Mouse (Mus musculus): ENCODE data around the gene Fhad1. TPM values are rescaled to one million over a fixed set of nuclear protein-coding genes. Genes with fewer than 3 reads are reported as not detected.

The Fhad1 gene
- polyA plus RNA-seq, 1 experiment from 2014 or later: 5.9 TPM

DNA sequence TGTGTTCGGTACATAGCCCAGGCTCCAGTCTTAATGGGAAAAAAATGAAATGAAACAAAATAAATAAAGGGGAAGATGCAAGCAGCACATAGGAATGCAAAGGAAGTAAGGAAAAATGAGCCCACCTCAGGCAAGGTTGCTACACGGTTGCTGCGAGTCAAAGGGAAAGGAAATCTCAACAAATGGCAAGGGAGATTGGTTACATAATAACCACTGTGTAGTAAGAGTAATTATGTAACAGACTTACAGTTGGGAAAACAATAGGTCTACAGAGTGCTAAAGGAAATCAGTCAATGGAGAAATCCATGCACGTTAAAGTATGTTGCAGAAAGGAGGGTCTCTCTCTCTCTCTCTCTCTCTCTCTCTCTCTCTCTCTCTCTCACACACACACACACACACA is 55.3 kb downstream of the Fhad1 start:
- ATAC-seq (ENCODE audit: low FRiP score): no peak

DNA sequence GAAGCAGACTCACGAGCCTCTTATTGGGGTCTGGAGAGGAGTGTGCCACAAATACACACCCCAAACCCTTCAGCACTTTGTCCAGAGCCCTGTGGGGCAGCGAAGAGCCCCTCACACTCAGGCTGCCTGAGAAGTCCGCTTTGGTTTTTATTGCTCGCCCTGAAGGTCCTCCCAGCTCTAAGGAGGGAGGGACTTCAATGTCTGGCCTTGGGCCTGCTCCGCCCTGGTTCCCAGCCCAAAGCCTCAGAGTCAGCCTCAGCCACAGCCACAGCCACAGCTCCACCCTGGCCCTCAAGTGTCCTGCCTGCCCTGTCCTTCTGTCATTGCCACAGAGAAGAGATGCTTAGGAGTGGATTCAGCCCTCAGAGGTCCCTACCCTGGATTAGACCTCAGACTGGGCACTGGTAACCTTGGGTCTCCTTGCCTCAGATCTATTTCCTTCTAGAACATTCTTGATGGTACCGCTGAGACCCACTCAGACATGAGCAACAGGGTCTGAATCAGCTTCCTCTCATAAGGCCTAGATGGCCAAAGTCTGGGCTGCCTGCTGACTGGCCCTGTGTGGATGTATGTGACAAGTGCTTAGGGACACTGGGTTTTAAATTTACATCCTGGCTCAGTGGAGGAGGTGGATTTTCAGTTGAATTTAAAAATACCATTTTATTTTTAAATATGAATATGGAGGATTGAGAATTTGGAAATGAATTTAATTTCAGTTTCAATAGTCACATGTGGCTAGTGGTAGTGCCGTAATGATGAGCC is 56.1 kb downstream of the Fhad1 start:
- Histone ChIP-seq H3K9ac (no peak overlapping the region), H3K9me3 (peaks cover 4% of the 10 kb centered on the region; the same call in 1 of the 2 replicates)
- WGBS: 55% methylated on average over 7 of the region's 7 CpGs

More for the DNA sequence above, 55.3 kb downstream of the Fhad1 start:
- H3K36me3 ChIP-seq: no peaks in the 10 kb centered on the region
- H3K9ac ChIP-seq: no peak overlapping the region
- H3K4me1 ChIP-seq (replicated peaks): peaks cover 19% of the 10 kb centered on the region
- H3K4me3 ChIP-seq: no peak overlapping the region
- H3K9me3 ChIP-seq: peaks cover 4% of the 10 kb centered on the region; the same call in 1 of the 2 replicates
- WGBS: 80% methylated on average over 4 of the region's 4 CpGs
- no peaks in the 10 kb centered on the region for H3K27me3 ChIP-seq
- no peak overlapping the region for H3K27ac ChIP-seq
- no peak overlapping the region for H3K4me2 ChIP-seq

DNA sequence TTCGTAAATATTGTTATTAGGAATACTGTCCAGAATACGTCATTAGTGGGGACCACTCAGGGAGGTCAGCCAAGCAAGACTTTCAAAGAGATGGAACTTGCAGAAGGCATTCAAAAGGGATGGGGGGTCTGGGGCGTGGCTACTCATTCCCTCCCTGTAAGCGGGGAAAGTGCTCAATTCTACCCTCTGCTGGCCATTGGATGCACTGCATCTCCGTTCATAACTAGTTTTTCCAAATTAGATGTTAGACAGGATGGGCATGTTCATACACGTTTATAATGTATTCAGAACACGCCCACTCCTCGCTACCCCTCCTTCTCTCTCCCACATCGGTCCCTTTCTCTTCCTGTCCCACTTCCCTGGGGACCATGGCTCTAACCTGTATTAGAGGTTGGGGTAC is 56.7 kb downstream of the Fhad1 start:
- Histone ChIP-seq H3K4me3 (no peak overlapping the region), H3K27me3 (no peaks in the 10 kb centered on the region), H3K27ac (no peak overlapping the region), H3K4me1 (replicated peaks) (peaks cover 19% of the 10 kb centered on the region), H3K4me2 (0 out of 2 replicates have a peak overlapping the region, but pooled peaks have one; percentile 8), H3K9ac (no peak overlapping the region), H3K9me3 (peaks cover 4% of the 10 kb centered on the region; the same call in 1 of the 2 replicates), H3K36me3 (no peaks in the 10 kb centered on the region)
- ATAC-seq (ENCODE audit: low FRiP score): peak; percentile 57
- WGBS: 4% methylated on average over 9 of the region's 9 CpGs

More for the DNA sequence above, 56.1 kb downstream of the Fhad1 start:
- H3K4me3 ChIP-seq: no peak overlapping the region
- H3K4me2 ChIP-seq: 0 out of 2 replicates have a peak overlapping the region, but pooled peaks have one; percentile 8
- H3K36me3 ChIP-seq: no peaks in the 10 kb centered on the region
- H3K4me1 ChIP-seq (replicated peaks): peaks cover 18% of the 10 kb centered on the region
- peak; percentile 30; the same call in 1 of the 2 replicates for ATAC-seq (ENCODE audit: low FRiP score)
- H3K27ac ChIP-seq: no peak overlapping the region
- no peaks in the 10 kb centered on the region for H3K27me3 ChIP-seq

DNA sequence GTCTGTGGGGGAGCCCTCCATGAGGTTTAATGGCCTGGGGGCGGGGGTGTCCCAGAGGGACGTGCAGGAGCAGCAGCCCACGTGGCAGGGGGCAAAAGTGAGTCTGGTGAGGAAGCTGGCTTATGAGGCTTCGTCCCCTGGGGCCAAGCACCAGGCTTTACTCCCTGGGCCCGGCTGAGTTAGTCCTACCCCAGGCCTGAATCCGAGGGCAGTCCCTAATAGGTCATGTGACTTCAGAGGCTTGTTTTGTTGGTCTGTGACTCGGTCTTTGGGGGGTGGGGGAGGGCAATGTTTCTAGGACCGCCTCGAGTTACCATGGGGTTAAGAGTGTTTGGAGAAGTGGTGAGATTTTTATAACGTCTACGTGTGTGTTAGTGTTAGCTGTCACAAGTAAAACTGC is 57.1 kb downstream of the Fhad1 start:
- H3K4me3 ChIP-seq: no peak overlapping the region
- no peaks in the 10 kb centered on the region for H3K27me3 ChIP-seq
- H3K4me1 ChIP-seq (replicated peaks): peaks cover 19% of the 10 kb centered on the region
- no peak overlapping the region for H3K27ac ChIP-seq
- peak; percentile 49 for ATAC-seq (ENCODE audit: low FRiP score)
- WGBS: 37% methylated on average over 11 of the region's 11 CpGs
- no peak overlapping the region for H3K4me2 ChIP-seq
- no peak overlapping the region for H3K9ac ChIP-seq
- H3K9me3 ChIP-seq: peaks cover 4% of the 10 kb centered on the region; the same call in 1 of the 2 replicates
- H3K36me3 ChIP-seq: no peaks in the 10 kb centered on the region

DNA sequence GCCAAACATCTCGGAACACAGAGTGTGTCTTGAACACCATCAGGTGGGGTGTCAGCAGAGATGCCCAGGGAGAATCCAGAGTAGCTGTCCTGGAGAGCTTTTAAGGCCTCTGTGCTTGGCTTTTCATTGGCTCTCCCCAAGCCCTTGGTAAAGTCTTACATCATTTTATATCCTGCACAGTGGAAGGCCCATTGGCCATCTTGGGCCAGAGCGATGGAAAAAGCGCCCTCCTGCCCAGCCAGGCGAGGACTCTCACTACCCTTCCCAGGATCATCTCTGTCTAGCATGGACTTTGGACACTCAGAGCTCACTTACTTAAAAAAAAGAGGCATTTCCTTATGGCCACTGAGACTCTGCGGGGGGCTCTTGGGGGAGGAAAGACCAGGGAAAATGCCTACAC is 58.0 kb downstream of the Fhad1 start:
- WGBS: 92% methylated on average over 5 of the region's 5 CpGs
- Histone ChIP-seq H3K27ac (no peak overlapping the region), H3K4me2 (no peak overlapping the region), H3K27me3 (no peaks in the 10 kb centered on the region), H3K36me3 (no peaks in the 10 kb centered on the region), H3K9ac (no peak overlapping the region), H3K4me1 (replicated peaks) (peaks cover 22% of the 10 kb centered on the region), H3K9me3 (peaks cover 4% of the 10 kb centered on the region; the same call in 1 of the 2 replicates), H3K4me3 (no peak overlapping the region)
- no peak for ATAC-seq (ENCODE audit: low FRiP score)

DNA sequence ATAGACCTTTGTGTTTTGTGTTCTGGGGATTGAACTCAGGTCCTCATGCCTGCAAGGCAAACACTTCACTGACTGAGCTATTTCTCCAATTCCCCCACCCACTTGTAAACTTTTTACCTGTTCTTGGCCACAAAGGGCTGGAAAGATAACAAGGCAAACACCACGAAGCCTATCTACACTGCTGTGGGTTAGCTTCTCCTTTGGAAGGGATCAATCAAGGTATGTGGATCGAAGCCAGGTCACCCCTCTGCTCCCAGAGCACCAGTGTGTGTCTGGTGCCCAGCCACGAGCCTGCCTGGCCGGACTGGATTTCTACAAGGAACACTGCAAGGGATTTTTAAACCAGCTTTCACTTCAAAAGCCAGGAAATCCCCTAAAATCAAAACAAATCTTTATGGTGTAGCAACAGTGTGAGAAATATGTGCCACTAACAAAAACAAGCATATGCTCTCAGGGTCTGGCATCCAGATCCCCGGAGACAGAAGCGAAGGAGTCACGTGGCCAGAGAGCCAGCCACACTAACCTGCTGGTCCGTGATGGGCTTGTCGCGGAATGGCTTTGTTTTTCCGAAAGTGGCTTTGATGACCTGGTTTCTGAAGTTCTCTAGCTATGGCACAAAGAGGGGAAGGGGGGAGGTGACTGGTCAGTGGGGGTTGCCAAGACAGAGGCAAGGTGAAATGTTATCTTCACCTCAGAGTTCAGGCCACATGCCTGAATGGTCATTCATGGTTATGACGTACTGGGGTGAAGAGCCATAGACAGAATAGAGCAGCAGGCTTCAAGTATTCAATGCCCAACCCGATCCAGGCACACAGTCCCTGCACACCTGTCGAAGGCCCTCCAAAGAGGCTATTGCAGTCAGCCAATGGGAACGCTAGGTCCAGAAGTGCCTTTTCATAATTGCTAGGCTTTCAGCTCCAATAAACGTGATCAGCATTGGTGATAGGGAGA is 59.8 kb downstream of the Fhad1 start:
- H3K27me3 ChIP-seq: no peaks in the 10 kb centered on the region
- no peak overlapping the region for H3K9ac ChIP-seq
- no peak overlapping the region for H3K27ac ChIP-seq
- no peaks in the 10 kb centered on the region for H3K36me3 ChIP-seq
- H3K9me3 ChIP-seq: no peaks in the 10 kb centered on the region
- no peak overlapping the region for H3K4me3 ChIP-seq
- no peak overlapping the region for H3K4me2 ChIP-seq
- 73% methylated on average over 16 of the region's 16 CpGs for WGBS
- ATAC-seq (ENCODE audit: low FRiP score): no peak
- H3K4me1 ChIP-seq (replicated peaks): peaks cover 22% of the 10 kb centered on the region

DNA sequence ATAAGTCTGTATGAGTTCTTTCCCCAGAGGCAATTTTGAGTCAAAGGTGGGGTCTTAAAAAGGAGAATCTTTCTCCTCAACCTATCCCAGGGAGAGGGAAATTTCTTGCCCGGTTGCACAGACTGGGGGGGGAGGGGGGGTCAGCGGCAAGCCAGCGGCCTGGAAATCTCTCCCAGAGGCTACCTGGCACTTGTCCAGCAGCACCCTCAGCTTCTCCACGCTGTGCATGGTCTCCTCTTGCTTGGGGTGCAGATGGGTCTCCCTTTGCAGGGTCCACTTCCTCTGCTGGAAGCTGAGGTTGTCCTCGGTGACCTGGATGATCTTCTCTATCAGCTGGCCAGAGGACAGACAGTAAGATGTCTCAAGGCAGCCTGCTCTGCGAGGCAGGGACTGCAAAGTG is 61.0 kb downstream of the Fhad1 start:
- Histone ChIP-seq H3K4me3 (no peak overlapping the region), H3K27ac (no peak overlapping the region), H3K36me3 (no peaks in the 10 kb centered on the region), H3K9ac (no peak overlapping the region), H3K4me2 (no peak overlapping the region), H3K9me3 (no peaks in the 10 kb centered on the region), H3K27me3 (no peaks in the 10 kb centered on the region), H3K4me1 (replicated peaks) (peaks cover 20% of the 10 kb centered on the region)
- WGBS: 70% methylated on average over 6 of the region's 6 CpGs
- no peak for ATAC-seq (ENCODE audit: low FRiP score)

DNA sequence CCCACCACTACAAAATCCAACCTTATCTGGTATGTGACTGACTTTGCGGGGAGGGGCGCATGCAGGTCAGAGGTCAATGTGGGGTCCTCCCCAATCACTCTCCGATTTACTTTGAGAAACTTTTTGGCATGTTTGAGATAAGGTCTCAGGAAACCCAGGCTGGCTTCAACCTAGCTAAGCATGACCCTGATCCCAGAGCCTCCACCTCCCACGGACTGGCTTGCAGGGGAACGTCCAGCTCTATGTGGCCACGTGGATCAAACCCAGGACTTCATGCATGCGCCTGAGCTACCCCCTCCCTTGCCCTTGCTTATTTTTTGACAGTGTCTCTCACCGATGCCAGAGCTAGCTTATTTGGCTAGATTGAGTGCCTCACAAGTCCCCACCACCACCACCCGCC is 61.6 kb downstream of the Fhad1 start:
- Histone ChIP-seq H3K4me2 (no peak overlapping the region), H3K4me1 (replicated peaks) (peaks cover 15% of the 10 kb centered on the region), H3K27me3 (no peaks in the 10 kb centered on the region), H3K9me3 (no peaks in the 10 kb centered on the region), H3K4me3 (no peak overlapping the region), H3K36me3 (no peaks in the 10 kb centered on the region), H3K9ac (no peak overlapping the region), H3K27ac (no peak overlapping the region)
- WGBS: 81% methylated on average over 9 of the region's 9 CpGs
- ATAC-seq (ENCODE audit: low FRiP score): no peak

DNA sequence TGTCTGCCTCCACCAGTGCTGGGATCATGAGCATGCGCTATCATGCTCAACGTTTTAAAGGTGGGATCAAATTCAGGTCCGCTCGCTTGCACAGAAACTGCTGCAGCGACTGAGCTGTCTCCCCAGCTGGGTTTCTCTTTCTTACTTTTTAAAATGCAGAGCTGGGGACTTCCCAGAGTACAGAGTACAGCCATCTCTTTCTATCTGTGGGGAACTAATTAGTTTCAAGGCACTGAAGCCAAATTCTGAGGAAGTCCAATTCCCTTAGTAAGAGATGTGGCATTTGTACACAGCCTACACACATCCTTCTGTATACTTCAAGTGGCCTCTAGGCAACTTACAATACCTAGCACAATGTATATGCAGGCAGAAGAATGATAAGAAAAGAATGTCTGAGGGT is 62.1 kb downstream of the Fhad1 start:
- Histone ChIP-seq H3K9me3 (no peaks in the 10 kb centered on the region), H3K4me1 (replicated peaks) (peaks cover 12% of the 10 kb centered on the region), H3K27ac (0 out of 2 replicates have a peak overlapping the region, but pooled peaks have one; percentile 12), H3K4me2 (no peak overlapping the region), H3K36me3 (no peaks in the 10 kb centered on the region), H3K27me3 (no peaks in the 10 kb centered on the region), H3K9ac (no peak overlapping the region), H3K4me3 (no peak overlapping the region)
- ATAC-seq (ENCODE audit: low FRiP score): no peak
- 70% methylated on average over 5 of the region's 5 CpGs for WGBS

DNA sequence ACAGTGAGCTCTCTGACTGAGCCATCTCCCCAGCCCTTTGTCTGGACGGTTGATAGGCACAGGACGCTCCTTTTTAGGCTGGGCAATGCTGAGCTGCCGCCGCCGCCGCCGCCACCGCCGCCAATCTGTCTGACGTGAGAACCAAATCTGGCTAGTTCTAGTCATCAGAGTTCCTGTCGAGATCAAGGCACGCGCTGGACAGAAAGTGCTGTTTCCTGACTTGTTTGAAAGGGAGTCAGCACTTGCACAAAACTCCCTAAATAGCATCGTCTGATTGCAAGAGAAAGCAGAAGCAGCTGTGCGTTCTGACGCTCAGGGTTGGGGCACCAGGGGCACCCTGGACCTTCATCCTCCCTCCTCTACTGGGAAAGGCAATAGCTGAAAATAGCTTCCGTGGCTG is 62.8 kb downstream of the Fhad1 start:
- 67% methylated on average over 17 of the region's 17 CpGs for WGBS
- Histone ChIP-seq H3K27ac (0 out of 2 replicates have a peak overlapping the region, but pooled peaks have one; percentile 12), H3K27me3 (no peaks in the 10 kb centered on the region)

DNA sequence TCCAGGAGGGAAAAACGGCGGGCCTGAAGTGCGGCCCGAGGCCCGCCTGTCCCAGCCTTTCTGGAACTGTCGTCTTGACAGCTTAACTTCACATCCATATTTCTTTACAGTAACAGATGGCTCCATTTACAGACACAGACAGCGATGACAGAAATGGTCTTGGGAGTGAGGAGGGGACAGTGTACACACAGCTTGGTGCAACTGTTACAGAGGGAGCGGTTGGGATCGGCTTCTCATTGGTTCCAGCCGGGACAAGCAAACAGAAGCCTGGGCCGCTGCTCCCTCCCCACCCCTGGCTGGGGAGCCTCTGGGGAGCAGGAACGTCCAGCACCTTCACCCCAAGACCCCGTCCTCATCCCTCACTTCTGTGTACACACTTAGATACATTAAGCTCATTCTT is 65.4 kb downstream of the Fhad1 start:
- no peaks in the 10 kb centered on the region for H3K27me3 ChIP-seq
- H3K9ac ChIP-seq: no peak overlapping the region
- no peaks in the 10 kb centered on the region for H3K36me3 ChIP-seq
- H3K4me3 ChIP-seq: no peak overlapping the region
- no peak overlapping the region for H3K4me2 ChIP-seq
- no peak for ATAC-seq (ENCODE audit: low FRiP score)
- H3K4me1 ChIP-seq (replicated peaks): peaks cover 8% of the 10 kb centered on the region; the same call in 1 of the 2 replicates
- 60% methylated on average over 13 of the region's 13 CpGs for WGBS
- H3K27ac ChIP-seq: no peak overlapping the region
- H3K9me3 ChIP-seq: no peaks in the 10 kb centered on the region

More for the DNA sequence above, 62.8 kb downstream of the Fhad1 start:
- Histone ChIP-seq H3K36me3 (no peaks in the 10 kb centered on the region), H3K9ac (no peak overlapping the region), H3K4me3 (no peak overlapping the region), H3K4me2 (no peak overlapping the region), H3K4me1 (replicated peaks) (peaks cover 8% of the 10 kb centered on the region; the same call in 1 of the 2 replicates), H3K9me3 (no peaks in the 10 kb centered on the region)
- no peak for ATAC-seq (ENCODE audit: low FRiP score)

DNA sequence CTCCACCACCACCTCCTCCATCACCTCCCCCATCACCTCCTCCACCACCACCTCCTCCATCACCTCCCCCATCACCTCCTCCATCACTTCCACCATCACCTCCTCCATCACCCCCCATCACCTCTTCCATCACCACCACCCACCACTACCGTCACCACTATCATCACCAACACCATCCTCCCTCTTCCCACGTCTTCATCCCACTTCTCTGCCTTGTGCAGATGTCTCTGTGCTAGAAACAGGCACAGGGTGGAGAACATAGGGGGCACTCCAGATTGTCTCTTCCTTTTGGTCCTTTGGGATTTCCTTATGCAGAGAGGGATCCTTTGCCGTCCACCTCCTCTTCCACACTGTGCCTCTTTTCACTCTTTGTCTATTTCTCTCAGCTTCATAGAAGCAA is 66.1 kb downstream of the Fhad1 start:
- H3K27ac ChIP-seq: no peak overlapping the region

More for the DNA sequence above, 66.1 kb downstream of the Fhad1 start:
- H3K36me3 ChIP-seq: no peaks in the 10 kb centered on the region; the same call in 1 of the 2 replicates
- no peak overlapping the region for H3K4me3 ChIP-seq
- 90% methylated on average over 3 of the region's 3 CpGs for WGBS
- H3K27me3 ChIP-seq: no peaks in the 10 kb centered on the region
- no peak overlapping the region for H3K9ac ChIP-seq
- no peak overlapping the region for H3K4me2 ChIP-seq
- peaks cover 4% of the 10 kb centered on the region; the same call in 1 of the 2 replicates for H3K4me1 ChIP-seq (replicated peaks)
- H3K9me3 ChIP-seq: no peaks in the 10 kb centered on the region
- no peak for ATAC-seq (ENCODE audit: low FRiP score)
